Mouse (Mus musculus) ES-E14 (cell line): ENCODE results near the gene Cela3a.

Experiments used
- CHD2 ChIP-seq: IDR thresholded peaks from 2 replicates; pipeline ENCODE4 v1.6.1; 2014; ENCODE audit warnings: mild to moderate bottlenecking, low read depth, low read length, inconsistent platforms
- HCFC1 ChIP-seq: IDR thresholded peaks from 2 replicates; pipeline ENCODE4 v1.6.1; 2012; ENCODE audit warnings: low read length, inconsistent platforms, borderline replicate concordance; ENCODE audit not compliant: insufficient read depth
- ZC3H11A ChIP-seq: IDR thresholded peaks from 2 replicates; pipeline ENCODE4 v1.6.1; 2012; ENCODE audit warnings: low read depth, mild to moderate bottlenecking, inconsistent platforms, low read length, borderline replicate concordance
- ZNF384 ChIP-seq: IDR thresholded peaks from 2 replicates; pipeline ENCODE4 v1.6.1; 2012; ENCODE audit warnings: low read depth, low read length, inconsistent platforms

DNA sequence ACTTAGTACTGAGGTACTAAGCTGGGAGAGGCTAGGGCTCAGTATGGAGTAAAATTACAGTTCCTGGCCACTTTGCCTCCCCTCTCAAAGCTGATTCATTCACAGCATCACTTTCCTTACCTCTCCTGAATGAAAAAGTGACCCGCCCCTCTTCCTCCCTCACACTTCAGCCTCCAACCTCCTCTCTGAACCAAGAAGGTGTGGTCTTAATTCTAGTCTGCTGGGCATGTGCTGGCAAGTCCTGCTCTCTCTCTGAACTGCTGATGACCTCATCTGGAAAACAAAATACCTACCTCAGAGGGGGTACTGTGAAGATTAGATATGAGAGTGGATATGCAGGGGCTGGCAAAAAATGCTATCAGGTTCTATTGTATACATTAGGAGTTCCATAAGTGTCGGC is 39.5 kb upstream of the Cela3a start:
- TF ChIP-seq CHD2, result no peak
- no peak for TF ChIP-seq ZC3H11A
- no peak for TF ChIP-seq HCFC1
- no peak for TF ChIP-seq ZNF384
